Mouse (Mus musculus) heart, postnatal 36 days (tissue): ENCODE results near the gene Rasa3. TPM values are rescaled to one million over a fixed set of nuclear protein-coding genes. Genes with fewer than 3 reads are reported as not detected.

ENCODE experiments used
- DNase-seq, 2 experiments: peaks; one replicate each; pipeline ENCODE4 v3.0.0; 2021 to 2022
- intact Hi-C: fragments of 180-260 bp; cut with DNase I; formaldehyde crosslinking; loops from one replicate; pipeline ENCODE4 v1.15.1; 2025
- total RNA-seq, 2 experiments: library from RNA; stranded (reverse); gene quantifications; 2 replicates each; pipeline ENCODE4 v1.2.3; 2021

Rasa3 gene
- total RNA-seq, 2 experiments from 2014 or later, result 18.0 to 21.1 TPM

DNA sequence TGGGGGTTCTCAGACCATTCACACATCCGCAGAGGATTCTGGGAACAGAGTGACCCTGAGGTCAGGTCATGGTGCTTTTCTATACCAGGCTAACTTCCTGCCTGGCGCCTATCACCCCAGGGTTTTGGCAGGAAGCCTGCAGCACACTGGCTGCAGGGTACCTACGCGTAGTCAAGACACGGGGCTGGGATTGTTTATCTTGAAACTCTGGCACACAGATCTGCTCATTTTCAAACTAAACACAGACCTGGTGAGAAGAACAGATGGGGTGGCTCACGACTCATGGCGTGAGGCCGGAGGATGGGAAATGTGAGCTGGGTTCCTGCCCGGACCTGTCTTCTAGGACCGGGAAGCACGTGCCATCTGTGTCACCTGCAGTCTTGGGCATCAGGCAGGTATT, 52.5 kb downstream of the Rasa3 start:
- peak in 1 of 2 experiments; percentile 51 for DNase-seq
- intact Hi-C loops, result loop anchor here (2.0 kb wide), 1 partner anchor 52 kb away; the partner anchor contains the start of gene Rasa3

- intact Hi-C loops, result loop anchor here (2.0 kb wide), 1 partner anchor 53 kb away; the partner anchor contains the start of gene Rasa3
- peak; percentile 75 to 77 for DNase-seq
Measured at GRCm38 (mm10) chr8:13623911-13624421, 53.4 kb downstream of the Rasa3 start.

- intact Hi-C loops, result no loop called here
- no peak for DNase-seq
Measured at GRCm38 (mm10) chr8:13623038-13623750, 54.2 kb downstream of the Rasa3 start.

- DNase-seq, result peak; percentile 43 to 54
- intact Hi-C loops, result no loop called here
Measured at GRCm38 (mm10) chr8:13620226-13620920, 57.0 kb downstream of the Rasa3 start.

DNA sequence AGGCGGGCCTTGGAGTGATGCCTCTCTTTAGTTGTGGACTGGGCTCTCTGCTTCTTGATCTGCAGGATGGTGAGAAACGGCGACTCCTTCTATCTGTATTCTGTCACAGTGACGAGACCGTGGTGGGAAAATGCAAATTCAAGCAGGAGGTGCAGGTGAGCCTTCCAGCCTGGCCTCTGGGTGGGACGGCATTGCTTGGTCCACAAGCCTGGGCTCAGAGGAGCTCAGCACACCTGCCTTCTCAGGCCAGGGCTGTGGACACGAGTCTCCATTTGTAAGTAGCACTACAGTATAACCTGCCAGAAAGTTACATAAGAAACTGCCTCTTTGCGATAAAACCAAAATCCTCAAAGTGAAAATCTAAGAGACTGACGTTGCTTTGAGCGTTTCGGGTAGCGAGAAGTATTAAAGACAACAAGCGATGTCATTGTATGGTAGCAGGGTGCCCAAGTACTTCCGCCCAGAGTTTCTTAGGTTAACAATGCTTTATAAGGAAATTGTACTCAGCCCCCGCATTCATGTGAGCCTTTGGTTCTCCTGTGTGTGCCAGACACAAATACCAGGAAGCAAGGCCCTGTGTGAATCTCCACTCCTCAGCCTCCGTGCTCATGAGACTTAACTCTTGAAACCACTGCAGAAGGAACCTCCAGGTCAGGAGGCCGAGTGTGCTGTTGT, 60.4 kb downstream of the Rasa3 start:
- DNase-seq, result no peak
- intact Hi-C loops, result no loop called here

- intact Hi-C loops, result no loop called here
- DNase-seq, result peak in 1 of 2 experiments; percentile 31
Measured at GRCm38 (mm10) chr8:13614924-13615391, 62.4 kb downstream of the Rasa3 start.

DNA sequence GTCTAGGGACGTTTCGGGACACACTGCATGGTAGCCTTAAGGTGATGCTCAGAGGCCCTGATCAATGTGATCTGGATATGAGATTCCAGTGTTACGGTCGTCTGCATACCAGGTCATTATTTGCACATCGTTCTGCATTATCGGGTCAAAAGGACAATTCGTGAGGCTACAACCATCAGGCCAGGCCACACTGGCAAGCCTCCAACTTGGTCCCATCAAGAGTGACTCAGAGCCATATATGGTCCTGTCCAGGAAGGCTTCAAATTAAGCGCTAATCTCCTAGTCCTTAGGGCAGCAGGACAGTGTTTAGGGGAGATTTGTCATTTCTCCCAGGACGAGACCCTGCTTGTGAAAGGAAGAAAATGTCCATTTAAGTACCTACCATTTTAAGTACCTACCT, 63.3 kb downstream of the Rasa3 start:
- no peak for DNase-seq
- intact Hi-C loops, result no loop called here

DNA sequence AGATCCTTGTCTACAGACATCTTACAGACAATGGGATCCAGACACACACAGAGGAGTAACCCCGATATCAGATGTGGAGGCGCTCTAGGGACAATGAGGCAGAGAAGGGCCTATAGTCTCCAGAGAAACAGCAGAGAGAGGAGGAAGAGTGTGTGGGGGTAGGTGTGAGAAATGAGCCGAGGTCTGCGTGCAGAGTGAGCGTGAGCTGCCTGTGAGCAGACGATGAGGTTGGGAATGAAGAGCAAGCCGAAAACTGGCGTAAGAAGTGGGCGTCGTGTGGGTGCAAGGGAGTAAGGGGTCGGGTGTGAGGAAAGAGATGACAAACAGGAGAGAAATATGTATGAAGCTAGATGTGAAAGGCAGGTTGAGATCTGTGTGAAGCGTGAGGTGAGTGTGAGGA, 65.7 kb downstream of the Rasa3 start:
- intact Hi-C loops, result no loop called here
- DNase-seq, result no peak

GRCm38 (mm10) chr8:13609971-13610370, 67.4 kb downstream of the Rasa3 start:
- intact Hi-C loops, result no loop called here
- DNase-seq, result no peak

DNA sequence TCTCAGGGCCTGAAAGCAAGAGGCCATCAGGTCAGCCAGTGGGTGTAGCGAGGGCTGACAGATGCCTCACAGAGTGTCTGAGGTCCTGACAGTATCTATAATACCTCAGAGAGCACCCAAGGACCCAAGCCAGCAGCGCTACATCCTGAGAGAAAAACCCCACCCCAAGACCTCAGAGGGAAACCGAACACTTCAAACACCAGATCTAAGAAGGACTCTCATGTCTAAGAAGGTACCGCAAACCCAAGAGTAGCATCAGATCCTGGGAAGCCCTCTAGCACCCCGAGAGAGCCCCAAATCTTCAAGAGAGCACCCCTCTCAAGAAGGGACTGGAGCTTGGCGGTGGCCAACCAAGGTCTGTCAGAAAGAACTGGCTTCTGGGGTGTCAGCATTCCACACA, 68.5 kb downstream of the Rasa3 start:
- intact Hi-C loops, result no loop called here
- no peak for DNase-seq

GRCm38 (mm10) chr8:13605920-13606480, 71.4 kb downstream of the Rasa3 start:
- no peak for DNase-seq
- intact Hi-C loops, result no loop called here

- intact Hi-C loops, result loop anchor here (2.0 to 5.0 kb wide), 2 partner anchors 72 to 125 kb away; no protein-coding TSS in a partner anchor
- DNase-seq, result peak in 1 of 2 experiments; percentile 53
Measured at GRCm38 (mm10) chr8:13602621-13603020, 74.8 kb downstream of the Rasa3 start.

DNA sequence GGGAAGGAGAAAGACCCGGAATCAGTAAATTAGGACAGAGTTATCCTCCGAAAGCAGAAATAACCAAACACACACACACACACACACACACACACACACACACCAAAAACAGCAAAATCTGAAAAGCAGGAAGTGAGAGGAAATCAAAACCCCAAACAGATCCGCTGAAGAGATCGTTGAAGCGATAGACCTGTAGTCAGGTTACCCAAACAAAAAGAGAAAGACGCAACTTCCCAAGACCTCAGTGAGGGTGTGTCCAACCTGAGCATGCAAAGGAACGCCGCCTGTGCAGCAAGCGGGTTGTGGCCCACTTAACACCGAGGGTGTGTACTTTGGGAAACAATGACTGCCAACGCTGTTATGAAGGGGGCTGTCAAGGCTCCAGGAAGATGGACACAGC, 76.2 kb downstream of the Rasa3 start:
- DNase-seq, result peak in 1 of 2 experiments; percentile 29
- intact Hi-C loops, result loop anchor here (5.0 kb wide), 1 partner anchor 126 kb away; no protein-coding TSS in a partner anchor

- intact Hi-C loops, result loop anchor here (5.0 kb wide), 1 partner anchor 127 kb away; no protein-coding TSS in a partner anchor
- DNase-seq, result no peak
Measured at GRCm38 (mm10) chr8:13600716-13601115, 76.7 kb downstream of the Rasa3 start.

DNA sequence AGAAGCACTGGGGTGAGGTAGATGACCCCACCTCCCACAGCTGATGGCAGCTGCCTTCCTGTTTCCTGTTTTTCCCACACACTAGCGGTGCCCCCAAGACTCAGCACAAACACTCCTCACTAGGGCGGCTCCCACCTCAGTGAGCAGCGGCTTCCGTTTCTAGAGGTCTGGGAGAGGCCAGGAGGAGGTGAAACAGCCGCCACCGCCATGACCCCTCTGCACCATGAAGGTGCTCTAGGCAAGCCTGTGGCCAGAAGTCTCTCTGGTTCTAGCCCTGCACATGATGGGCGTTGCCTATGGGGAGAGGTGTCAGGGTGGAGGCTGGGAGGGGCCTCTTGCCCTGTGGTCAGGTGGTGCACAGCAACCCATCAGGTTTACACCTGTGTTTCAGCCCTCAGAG, 77.2 kb downstream of the Rasa3 start:
- DNase-seq, result peak; percentile 31 to 51

DNA sequence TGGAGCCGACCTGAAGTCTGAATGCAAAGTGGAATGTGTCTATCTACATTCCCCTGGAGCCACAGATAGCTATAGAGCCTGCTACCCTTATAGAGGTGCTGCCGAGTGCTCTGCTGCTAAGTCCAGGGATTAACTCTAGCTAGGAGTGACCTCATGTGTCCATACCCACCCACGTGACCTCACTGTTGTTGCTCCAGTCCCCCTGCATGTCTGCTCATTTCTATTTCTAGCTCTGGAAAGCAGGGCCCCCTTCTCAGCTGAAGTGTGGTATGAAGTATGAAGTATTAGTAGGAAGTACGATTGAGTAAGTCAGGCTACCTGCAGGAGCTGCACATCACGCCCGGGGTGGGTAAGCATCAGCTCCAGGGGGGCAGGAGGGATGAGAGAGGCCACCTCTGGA, 79.6 kb downstream of the Rasa3 start:
- intact Hi-C loops, result no loop called here
- no peak for DNase-seq

More for the DNA sequence above, 77.2 kb downstream of the Rasa3 start:
- intact Hi-C loops, result loop anchor here (5.0 kb wide), 1 partner anchor 127 kb away; no protein-coding TSS in a partner anchor

DNA sequence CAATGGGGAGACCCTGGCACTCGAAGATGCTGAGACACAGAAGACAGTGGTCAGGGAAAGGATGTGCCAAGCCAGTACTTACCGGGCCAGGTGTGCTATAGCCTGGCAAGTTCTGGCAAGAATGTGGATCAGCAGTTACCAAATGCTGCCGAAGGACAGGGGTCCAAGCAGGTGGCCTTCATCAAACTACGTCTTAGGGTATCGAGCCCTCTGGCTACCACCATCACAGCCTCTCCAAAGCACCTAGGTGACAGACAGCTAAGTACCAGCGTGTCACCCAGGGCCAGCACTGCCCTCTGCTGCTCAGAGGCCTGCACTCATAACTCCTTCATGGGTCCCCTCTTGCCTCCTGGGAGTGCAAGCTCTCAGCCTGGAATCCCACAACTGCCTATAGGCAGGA, 81.5 kb downstream of the Rasa3 start:
- intact Hi-C loops, result no loop called here
- no peak for DNase-seq

- intact Hi-C loops, result no loop called here
- peak; percentile 48 for DNase-seq
Measured at GRCm38 (mm10) chr8:13594884-13595323, 82.5 kb downstream of the Rasa3 start.

DNA sequence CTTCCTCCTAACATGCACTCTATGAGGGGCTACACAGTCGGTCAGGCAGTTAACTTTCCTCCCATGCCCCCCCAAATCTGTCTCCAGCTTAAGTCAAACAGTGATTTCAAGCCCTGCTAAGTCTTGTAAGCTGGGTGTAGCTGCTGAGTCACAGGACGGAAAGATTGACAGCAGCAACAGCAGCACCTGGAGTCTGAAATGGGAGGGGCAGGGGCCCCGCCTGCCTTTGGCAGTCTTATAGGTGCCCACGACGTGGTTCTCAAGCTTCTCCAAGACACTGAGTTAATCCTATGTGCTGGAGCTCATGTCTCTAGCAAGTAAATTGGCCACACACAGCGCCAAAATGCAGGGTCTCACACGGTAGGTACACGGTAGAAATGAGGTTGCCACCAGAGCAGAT, 84.1 kb downstream of the Rasa3 start:
- intact Hi-C loops, result no loop called here

GRCm38 (mm10) chr8:13591246-13591645, 86.2 kb downstream of the Rasa3 start:
- DNase-seq, result no peak
- intact Hi-C loops, result no loop called here

More for the DNA sequence above, 84.1 kb downstream of the Rasa3 start:
- DNase-seq, result no peak
